Mouse (Mus musculus): ENCODE data around the gene Pcp2. TPM values are rescaled to one million over a fixed set of nuclear protein-coding genes. Genes with fewer than 3 reads are reported as not detected.

The Pcp2 gene
- polyA plus RNA-seq, 1 experiment from 2014 or later = 6.5 TPM

GRCm38 (mm10) chr8:3654726-3655508, 29.6 kb upstream of the Pcp2 start:
- no peak overlapping the region for H3K4me3 ChIP-seq (replicated peaks; ENCODE audit: low read depth, low read length)
- no peaks in the 10 kb centered on the region for H3K27me3 ChIP-seq (ENCODE audit: control insufficient read depth, insufficient read depth, low read length)
- H3K36me3 ChIP-seq (ENCODE audit: control insufficient read depth, insufficient read depth, low read length) = no peaks in the 10 kb centered on the region
- no peak overlapping the region for H3K4me2 ChIP-seq (ENCODE audit: low read length)
- DNase-seq (no peak), ATAC-seq (ENCODE audit: low FRiP score, low TSS enrichment) (no peak)
- no peak overlapping the region for H3K9ac ChIP-seq (replicated peaks; ENCODE audit: low read length)
- no peaks in the 10 kb centered on the region for H3K9me3 ChIP-seq (ENCODE audit: control insufficient read depth, low read length)
- H3K4me1 ChIP-seq (ENCODE audit: control insufficient read depth, insufficient read depth, low read length) = peaks cover 8% of the 10 kb centered on the region; the same call in 1 of the 2 replicates
- no peak overlapping the region for H3K27ac ChIP-seq (replicated peaks; ENCODE audit: low read depth, low read length)
- WGBS = 78% methylated on average over 11 of the region's 11 CpGs

DNA sequence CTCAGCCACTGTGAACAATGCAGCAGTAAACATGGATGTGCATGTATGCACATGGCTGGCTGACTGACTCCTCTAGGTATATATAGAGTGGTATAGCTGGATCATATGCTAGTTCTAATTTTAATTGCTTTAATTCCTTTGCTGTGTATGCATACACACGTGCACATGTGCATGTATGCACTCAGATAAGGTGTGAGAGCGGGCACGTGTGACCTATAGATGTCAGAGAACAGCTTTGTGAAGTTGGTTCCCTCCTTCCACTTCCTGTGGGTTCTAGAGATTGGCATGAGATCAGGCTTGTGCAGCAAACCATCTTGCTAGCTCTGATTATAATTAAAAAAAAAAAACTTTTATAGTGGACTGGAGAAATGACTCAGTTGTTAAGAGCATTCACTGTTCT, 27.5 kb upstream of the Pcp2 start:
- H3K4me1 ChIP-seq (ENCODE audit: control insufficient read depth, insufficient read depth, low read length) = peaks cover 8% of the 10 kb centered on the region; the same call in 1 of the 2 replicates
- no peaks in the 10 kb centered on the region for H3K36me3 ChIP-seq (ENCODE audit: control insufficient read depth, insufficient read depth, low read length)
- H3K4me2 ChIP-seq (ENCODE audit: low read length) = no peak overlapping the region
- no peaks in the 10 kb centered on the region for H3K27me3 ChIP-seq (ENCODE audit: control insufficient read depth, insufficient read depth, low read length)
- 68% methylated on average over 3 of the region's 3 CpGs for WGBS
- H3K9ac ChIP-seq (replicated peaks; ENCODE audit: low read length) = no peak overlapping the region
- no peak overlapping the region for H3K4me3 ChIP-seq (replicated peaks; ENCODE audit: low read depth, low read length)
- no peaks in the 10 kb centered on the region for H3K9me3 ChIP-seq (ENCODE audit: control insufficient read depth, low read length)
- no peak for DNase-seq
- no peak for ATAC-seq (ENCODE audit: low FRiP score, low TSS enrichment)
- no peak overlapping the region for H3K27ac ChIP-seq (replicated peaks; ENCODE audit: low read depth, low read length)

GRCm38 (mm10) chr8:3648990-3649389, 23.6 kb upstream of the Pcp2 start:
- no peak for ATAC-seq (ENCODE audit: low FRiP score, low TSS enrichment)
- H3K4me2 ChIP-seq (ENCODE audit: low read length) = no peak overlapping the region

GRCm38 (mm10) chr8:3648268-3648667, 22.9 kb upstream of the Pcp2 start:
- Histone ChIP-seq H3K36me3 (ENCODE audit: control insufficient read depth, insufficient read depth, low read length) (no peaks in the 10 kb centered on the region), H3K27ac (replicated peaks; ENCODE audit: low read depth, low read length) (no peak overlapping the region), H3K4me3 (replicated peaks; ENCODE audit: low read depth, low read length) (no peak overlapping the region), H3K27me3 (ENCODE audit: control insufficient read depth, insufficient read depth, low read length) (no peaks in the 10 kb centered on the region), H3K4me2 (ENCODE audit: low read length) (no peak overlapping the region), H3K9ac (replicated peaks; ENCODE audit: low read length) (no peak overlapping the region), H3K4me1 (ENCODE audit: control insufficient read depth, insufficient read depth, low read length) (no peaks in the 10 kb centered on the region), H3K9me3 (ENCODE audit: control insufficient read depth, low read length) (no peaks in the 10 kb centered on the region)
- DNase-seq (no peak), ATAC-seq (ENCODE audit: low FRiP score, low TSS enrichment) (no peak)
- WGBS = 77% methylated on average over 2 of the region's 2 CpGs

More at GRCm38 (mm10) chr8:3648990-3649389, 23.6 kb upstream of the Pcp2 start:
- Histone ChIP-seq H3K9ac (replicated peaks; ENCODE audit: low read length) (no peak overlapping the region), H3K9me3 (ENCODE audit: control insufficient read depth, low read length) (no peaks in the 10 kb centered on the region), H3K36me3 (ENCODE audit: control insufficient read depth, insufficient read depth, low read length) (no peaks in the 10 kb centered on the region), H3K4me3 (replicated peaks; ENCODE audit: low read depth, low read length) (no peak overlapping the region), H3K4me1 (ENCODE audit: control insufficient read depth, insufficient read depth, low read length) (no peaks in the 10 kb centered on the region), H3K27ac (replicated peaks; ENCODE audit: low read depth, low read length) (no peak overlapping the region), H3K27me3 (ENCODE audit: control insufficient read depth, insufficient read depth, low read length) (no peaks in the 10 kb centered on the region)
- WGBS = 31% methylated on average over 1 of the region's 1 CpGs
- no peak for DNase-seq

- 83% methylated on average over 4 of the region's 4 CpGs for WGBS
- no peak overlapping the region for H3K9ac ChIP-seq (replicated peaks; ENCODE audit: low read length)
- no peaks in the 10 kb centered on the region for H3K27me3 ChIP-seq (ENCODE audit: control insufficient read depth, insufficient read depth, low read length)
- ATAC-seq (ENCODE audit: low FRiP score, low TSS enrichment) (no peak), DNase-seq (no peak)
- H3K9me3 ChIP-seq (ENCODE audit: control insufficient read depth, low read length) = no peaks in the 10 kb centered on the region
- no peak overlapping the region for H3K4me2 ChIP-seq (ENCODE audit: low read length)
- no peaks in the 10 kb centered on the region for H3K4me1 ChIP-seq (ENCODE audit: control insufficient read depth, insufficient read depth, low read length)
- H3K4me3 ChIP-seq (replicated peaks; ENCODE audit: low read depth, low read length) = no peak overlapping the region
- no peak overlapping the region for H3K27ac ChIP-seq (replicated peaks; ENCODE audit: low read depth, low read length)
- no peaks in the 10 kb centered on the region for H3K36me3 ChIP-seq (ENCODE audit: control insufficient read depth, insufficient read depth, low read length)
These were observed 22.2 kb upstream of the Pcp2 start for GRCm38 (mm10) chr8:3647561-3647960.

- WGBS = 85% methylated on average over 6 of the region's 6 CpGs
- Histone ChIP-seq H3K4me3 (replicated peaks; ENCODE audit: low read depth, low read length) (no peak overlapping the region), H3K9ac (replicated peaks; ENCODE audit: low read length) (no peak overlapping the region), H3K27ac (replicated peaks; ENCODE audit: low read depth, low read length) (no peak overlapping the region), H3K9me3 (ENCODE audit: control insufficient read depth, low read length) (no peaks in the 10 kb centered on the region), H3K4me1 (ENCODE audit: control insufficient read depth, insufficient read depth, low read length) (no peaks in the 10 kb centered on the region), H3K36me3 (ENCODE audit: control insufficient read depth, insufficient read depth, low read length) (no peaks in the 10 kb centered on the region), H3K4me2 (ENCODE audit: low read length) (no peak overlapping the region), H3K27me3 (ENCODE audit: control insufficient read depth, insufficient read depth, low read length) (no peaks in the 10 kb centered on the region)
- ATAC-seq (ENCODE audit: low FRiP score, low TSS enrichment) (no peak), DNase-seq (no peak)
These were observed 21.6 kb upstream of the Pcp2 start for GRCm38 (mm10) chr8:3646824-3647531.

GRCm38 (mm10) chr8:3645804-3646203, 20.5 kb upstream of the Pcp2 start:
- H3K27me3 ChIP-seq (ENCODE audit: control insufficient read depth, insufficient read depth, low read length) = no peaks in the 10 kb centered on the region
- no peak for DNase-seq
- H3K9me3 ChIP-seq (ENCODE audit: control insufficient read depth, low read length) = no peaks in the 10 kb centered on the region
- no peak for ATAC-seq (ENCODE audit: low FRiP score, low TSS enrichment)
- H3K27ac ChIP-seq (replicated peaks; ENCODE audit: low read depth, low read length) = no peak overlapping the region
- H3K4me3 ChIP-seq (replicated peaks; ENCODE audit: low read depth, low read length) = no peak overlapping the region
- WGBS = 24% methylated on average over 5 of the region's 5 CpGs
- H3K4me2 ChIP-seq (ENCODE audit: low read length) = no peak overlapping the region
- no peaks in the 10 kb centered on the region for H3K36me3 ChIP-seq (ENCODE audit: control insufficient read depth, insufficient read depth, low read length)
- no peaks in the 10 kb centered on the region for H3K4me1 ChIP-seq (ENCODE audit: control insufficient read depth, insufficient read depth, low read length)
- H3K9ac ChIP-seq (replicated peaks; ENCODE audit: low read length) = no peak overlapping the region

DNA sequence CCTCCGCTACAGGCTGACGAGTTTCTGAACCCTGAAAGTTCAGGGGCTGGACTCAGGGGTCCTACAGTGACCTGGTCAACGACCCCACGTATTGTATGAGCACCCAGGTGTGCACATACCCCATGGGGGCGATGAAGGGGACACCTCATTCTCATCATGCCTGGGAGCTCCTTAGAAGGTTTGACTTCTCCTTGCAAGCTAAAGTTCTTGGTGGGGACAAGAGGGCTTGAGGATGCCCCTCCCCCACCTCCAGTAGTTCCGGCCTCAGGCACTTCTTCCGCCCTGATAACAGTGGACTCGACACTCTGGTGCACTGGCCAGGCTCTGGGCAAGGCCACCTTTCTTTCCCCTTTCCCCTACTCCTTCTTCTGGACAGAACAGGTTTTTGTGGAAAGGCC, 6.1 kb upstream of the Pcp2 start:
- H3K4me3 ChIP-seq (replicated peaks; ENCODE audit: low read depth, low read length) = peak overlapping the region; percentile 40
- 0 out of 2 replicates have a peak, but pooled peaks cover 4% of the 10 kb centered on the region for H3K36me3 ChIP-seq (ENCODE audit: control insufficient read depth, insufficient read depth, low read length)
- H3K4me2 ChIP-seq (ENCODE audit: low read length) = peak overlapping the region; percentile 64
- peaks cover 3% of the 10 kb centered on the region; the same call in 1 of the 2 replicates for H3K27me3 ChIP-seq (ENCODE audit: control insufficient read depth, insufficient read depth, low read length)
- no peaks in the 10 kb centered on the region for H3K9me3 ChIP-seq (ENCODE audit: control insufficient read depth, low read length)
- no peak overlapping the region for H3K27ac ChIP-seq (replicated peaks; ENCODE audit: low read depth, low read length)
- ATAC-seq (ENCODE audit: low FRiP score, low TSS enrichment) (0 out of 2 replicates have a peak, but pooled peaks have one; percentile 8), DNase-seq (no peak)
- WGBS = 24% methylated on average over 8 of the region's 8 CpGs
- peaks cover 10% of the 10 kb centered on the region; the same call in 1 of the 2 replicates for H3K4me1 ChIP-seq (ENCODE audit: control insufficient read depth, insufficient read depth, low read length)
- H3K9ac ChIP-seq (replicated peaks; ENCODE audit: low read length) = no peak overlapping the region
